Mouse (Mus musculus): ENCODE measurements around the gene Caml. TPM values are rescaled to one million over a fixed set of nuclear protein-coding genes. Genes with fewer than 3 reads are reported as not detected.
"Not testable (repeated sequence)": the region's sequence is repeated elsewhere in the genome, so short reads cannot be mapped to it uniquely, and the experiment has no call there.

Gene Caml
- polyA plus RNA-seq, 1 experiment from 2014 or later = 36.2 TPM

- no peaks in the 10 kb centered on the region for H3K9me3 ChIP-seq (ENCODE audit: control insufficient read depth, low read length)
- peaks cover 9% of the 10 kb centered on the region for H3K4me1 ChIP-seq (replicated peaks; ENCODE audit: control insufficient read depth, insufficient read depth, low read length)
- DNase-seq (ENCODE audit: low spot score) (no peak), ATAC-seq (replicated peaks; ENCODE audit: low FRiP score) (no peak)
- peaks cover 19% of the 10 kb centered on the region for H3K36me3 ChIP-seq (ENCODE audit: control insufficient read depth, insufficient read depth, low read length)
- H3K9ac ChIP-seq (ENCODE audit: low read depth, low read length) = no peak overlapping the region; the same call in 1 of the 2 replicates
- peak overlapping the region; percentile 74 for H3K4me2 ChIP-seq
- no peak overlapping the region for H3K27ac ChIP-seq (ENCODE audit: low read depth, low read length)
- peak overlapping the region; percentile 100 for H3K4me3 ChIP-seq (ENCODE audit: low read depth, low read length)
- 90% methylated on average over 14 of the region's 14 CpGs for WGBS
- no peaks in the 10 kb centered on the region for H3K27me3 ChIP-seq (replicated peaks; ENCODE audit: control insufficient read depth, insufficient read depth, low read length)
Observed at GRCm38 (mm10) chr13:55636185-55636983, 13.6 kb downstream of the Caml start.

- H3K4me1 ChIP-seq (replicated peaks; ENCODE audit: control insufficient read depth, insufficient read depth, low read length); H3K27me3 ChIP-seq (replicated peaks; ENCODE audit: control insufficient read depth, insufficient read depth, low read length); H3K9ac ChIP-seq (ENCODE audit: low read depth, low read length); H3K4me2 ChIP-seq; H3K9me3 ChIP-seq (ENCODE audit: control insufficient read depth, low read length); H3K27ac ChIP-seq (ENCODE audit: low read depth, low read length); H3K4me3 ChIP-seq (ENCODE audit: low read depth, low read length): not testable (repeated sequence)
- DNase-seq (ENCODE audit: low spot score) (peak; percentile 76), ATAC-seq (replicated peaks; ENCODE audit: low FRiP score) (0 out of 2 replicates have a peak, but pooled peaks have one; percentile 31)
- H3K36me3 ChIP-seq (ENCODE audit: control insufficient read depth, insufficient read depth, low read length) = peaks cover 24% of the 10 kb centered on the region
- 53% methylated on average over 8 of the region's 8 CpGs for WGBS
Observed at GRCm38 (mm10) chr13:55640480-55640879, 17.7 kb downstream of the Caml start.

GRCm38 (mm10) chr13:55644525-55644924 lies 21.7 kb downstream of the Caml start:
- DNase-seq (ENCODE audit: low spot score) = no peak
- Histone ChIP-seq H3K4me2 (no peak overlapping the region), H3K4me3 (ENCODE audit: low read depth, low read length) (no peak overlapping the region), H3K36me3 (ENCODE audit: control insufficient read depth, insufficient read depth, low read length) (peaks cover 46% of the 10 kb centered on the region), H3K27me3 (replicated peaks; ENCODE audit: control insufficient read depth, insufficient read depth, low read length) (no peaks in the 10 kb centered on the region), H3K4me1 (replicated peaks; ENCODE audit: control insufficient read depth, insufficient read depth, low read length) (no peaks in the 10 kb centered on the region), H3K9me3 (ENCODE audit: control insufficient read depth, low read length) (no peaks in the 10 kb centered on the region), H3K9ac (ENCODE audit: low read depth, low read length) (no peak overlapping the region), H3K27ac (ENCODE audit: low read depth, low read length) (no peak overlapping the region)
- ATAC-seq (replicated peaks; ENCODE audit: low FRiP score) = no peak
- 92% methylated on average over 2 of the region's 2 CpGs for WGBS

GRCm38 (mm10) chr13:55650098-55650497 lies 27.3 kb downstream of the Caml start:
- Histone ChIP-seq H3K27me3 (replicated peaks; ENCODE audit: control insufficient read depth, insufficient read depth, low read length) (no peaks in the 10 kb centered on the region), H3K36me3 (ENCODE audit: control insufficient read depth, insufficient read depth, low read length) (peaks cover 74% of the 10 kb centered on the region), H3K4me3 (ENCODE audit: low read depth, low read length) (no peak overlapping the region), H3K9ac (ENCODE audit: low read depth, low read length) (no peak overlapping the region), H3K4me2 (no peak overlapping the region), H3K27ac (ENCODE audit: low read depth, low read length) (no peak overlapping the region), H3K9me3 (ENCODE audit: control insufficient read depth, low read length) (no peaks in the 10 kb centered on the region), H3K4me1 (replicated peaks; ENCODE audit: control insufficient read depth, insufficient read depth, low read length) (no peaks in the 10 kb centered on the region)
- ATAC-seq (replicated peaks; ENCODE audit: low FRiP score) = no peak
- 89% methylated on average over 12 of the region's 12 CpGs for WGBS
- DNase-seq (ENCODE audit: low spot score) = no peak

GRCm38 (mm10) chr13:55650980-55651379 lies 28.2 kb downstream of the Caml start:
- Histone ChIP-seq H3K4me1 (replicated peaks; ENCODE audit: control insufficient read depth, insufficient read depth, low read length) (no peaks in the 10 kb centered on the region), H3K27me3 (replicated peaks; ENCODE audit: control insufficient read depth, insufficient read depth, low read length) (no peaks in the 10 kb centered on the region), H3K9me3 (ENCODE audit: control insufficient read depth, low read length) (no peaks in the 10 kb centered on the region), H3K4me2 (no peak overlapping the region), H3K36me3 (ENCODE audit: control insufficient read depth, insufficient read depth, low read length) (peaks cover 74% of the 10 kb centered on the region), H3K27ac (ENCODE audit: low read depth, low read length) (no peak overlapping the region), H3K9ac (ENCODE audit: low read depth, low read length) (no peak overlapping the region), H3K4me3 (ENCODE audit: low read depth, low read length) (no peak overlapping the region)
- ATAC-seq (replicated peaks; ENCODE audit: low FRiP score) = no peak
- 82% methylated on average over 6 of the region's 6 CpGs for WGBS
- DNase-seq (ENCODE audit: low spot score) = no peak

GRCm38 (mm10) chr13:55668550-55668949 lies 45.7 kb downstream of the Caml start:
- H3K9ac ChIP-seq (ENCODE audit: low read depth, low read length) = no peak overlapping the region
- H3K27me3 ChIP-seq (replicated peaks; ENCODE audit: control insufficient read depth, insufficient read depth, low read length) = no peaks in the 10 kb centered on the region
- peaks cover 69% of the 10 kb centered on the region for H3K36me3 ChIP-seq (ENCODE audit: control insufficient read depth, insufficient read depth, low read length)
- ATAC-seq (replicated peaks; ENCODE audit: low FRiP score) (no peak), DNase-seq (ENCODE audit: low spot score) (no peak)
- H3K4me3 ChIP-seq (ENCODE audit: low read depth, low read length) = no peak overlapping the region
- H3K27ac ChIP-seq (ENCODE audit: low read depth, low read length) = no peak overlapping the region
- H3K9me3 ChIP-seq (ENCODE audit: control insufficient read depth, low read length) = peaks cover 3% of the 10 kb centered on the region; the same call in 1 of the 2 replicates
- no peak overlapping the region for H3K4me2 ChIP-seq
- no peaks in the 10 kb centered on the region for H3K4me1 ChIP-seq (replicated peaks; ENCODE audit: control insufficient read depth, insufficient read depth, low read length)
- WGBS = 81% methylated on average over 6 of the region's 6 CpGs

GRCm38 (mm10) chr13:55672711-55673110 lies 49.9 kb downstream of the Caml start:
- H3K4me3 ChIP-seq (ENCODE audit: low read depth, low read length) = no peak overlapping the region
- no peaks in the 10 kb centered on the region for H3K27me3 ChIP-seq (replicated peaks; ENCODE audit: control insufficient read depth, insufficient read depth, low read length)
- no peaks in the 10 kb centered on the region for H3K4me1 ChIP-seq (replicated peaks; ENCODE audit: control insufficient read depth, insufficient read depth, low read length)
- 89% methylated on average over 6 of the region's 6 CpGs for WGBS
- H3K36me3 ChIP-seq (ENCODE audit: control insufficient read depth, insufficient read depth, low read length) = peaks cover 56% of the 10 kb centered on the region
- no peak overlapping the region for H3K9ac ChIP-seq (ENCODE audit: low read depth, low read length)
- peaks cover 3% of the 10 kb centered on the region; the same call in 1 of the 2 replicates for H3K9me3 ChIP-seq (ENCODE audit: control insufficient read depth, low read length)
- no peak overlapping the region for H3K4me2 ChIP-seq
- H3K27ac ChIP-seq (ENCODE audit: low read depth, low read length) = no peak overlapping the region
- no peak for DNase-seq (ENCODE audit: low spot score)
- no peak for ATAC-seq (replicated peaks; ENCODE audit: low FRiP score)

GRCm38 (mm10) chr13:55677364-55677763 lies 54.6 kb downstream of the Caml start:
- H3K27ac ChIP-seq (ENCODE audit: low read depth, low read length) = no peak overlapping the region
- H3K4me2 ChIP-seq = no peak overlapping the region
- no peak overlapping the region for H3K4me3 ChIP-seq (ENCODE audit: low read depth, low read length)
- no peak overlapping the region for H3K9ac ChIP-seq (ENCODE audit: low read depth, low read length)
- H3K36me3 ChIP-seq (ENCODE audit: control insufficient read depth, insufficient read depth, low read length) = peaks cover 44% of the 10 kb centered on the region
- H3K9me3 ChIP-seq (ENCODE audit: control insufficient read depth, low read length) = no peaks in the 10 kb centered on the region
- no peaks in the 10 kb centered on the region for H3K4me1 ChIP-seq (replicated peaks; ENCODE audit: control insufficient read depth, insufficient read depth, low read length)
- WGBS = 81% methylated on average over 8 of the region's 8 CpGs
- no peaks in the 10 kb centered on the region for H3K27me3 ChIP-seq (replicated peaks; ENCODE audit: control insufficient read depth, insufficient read depth, low read length)
- DNase-seq (ENCODE audit: low spot score) (no peak), ATAC-seq (replicated peaks; ENCODE audit: low FRiP score) (no peak)

All from liver, embryonic 11.5 days (tissue).